Mouse (Mus musculus): Measurements from ENCODE around the gene Bmpr1b.

DNA sequence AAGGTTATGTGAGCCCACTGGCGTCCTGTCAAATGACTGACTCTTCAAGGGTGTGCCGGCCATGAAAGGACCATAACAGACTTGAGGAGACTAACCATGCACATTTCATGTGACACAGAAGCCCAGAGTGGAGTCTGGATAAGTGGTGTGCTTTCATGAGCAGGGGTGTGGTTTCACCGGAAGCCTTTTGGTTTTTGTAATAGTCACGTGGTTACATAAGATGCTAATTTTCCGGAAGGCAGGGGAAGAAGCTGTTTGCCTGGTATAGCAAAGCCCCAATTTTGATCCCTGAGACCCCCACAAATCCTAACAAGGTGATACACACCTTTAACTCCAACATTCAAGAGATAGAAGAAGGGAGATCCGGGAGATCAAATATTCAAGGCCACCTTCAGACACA lies 38.3 kb upstream of the Bmpr1b start:
- TF ChIP-seq CTCF (IDR thresholded peaks at IDR 0.05; ENCODE audit: control insufficient read depth, insufficient read depth, insufficient read length) (no peak), CEBPB (IDR thresholded peaks at IDR 0.05; ENCODE audit: low read depth) (no peak), MYOD1 (IDR thresholded peaks at IDR 0.05; ENCODE audit: control insufficient read depth, insufficient read length, low read depth) (no peak), MAX (IDR thresholded peaks at IDR 0.05) (no peak), USF1 (IDR thresholded peaks at IDR 0.05; ENCODE audit: low read depth) (no peak), MYOG (IDR thresholded peaks at IDR 0.05; ENCODE audit: control insufficient read depth, extremely low read depth, insufficient read length) (no peak)

Measured in C2C12 (cell line).